Mouse (Mus musculus): Measurements from ENCODE around the gene Arhgef11. TPM values are rescaled to one million over a fixed set of nuclear protein-coding genes. Genes with fewer than 3 reads are reported as not detected.

Arhgef11 gene
- polyA plus RNA-seq, 1 experiment from 2014 or later, result 17.1 TPM

DNA sequence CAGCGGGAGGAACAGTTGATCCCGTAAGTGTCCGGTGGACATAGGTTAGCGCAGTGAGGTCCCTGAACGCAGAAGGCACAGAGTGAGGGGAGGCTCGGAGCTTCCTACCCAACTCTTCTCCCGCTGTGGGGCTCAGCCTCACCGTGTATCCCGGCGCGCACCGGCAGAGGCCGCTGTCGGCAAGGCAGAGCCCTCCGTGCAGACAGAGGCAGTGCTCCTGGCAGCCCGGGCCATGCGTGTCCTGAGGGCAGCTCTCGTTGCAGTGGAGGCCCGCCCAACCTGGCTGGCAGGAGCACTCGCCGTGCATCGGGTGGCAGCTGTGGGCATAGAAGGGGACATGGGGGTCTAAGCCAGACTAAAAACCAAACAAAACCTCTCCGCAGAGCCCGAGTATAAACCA is 138.6 kb downstream of the Arhgef11 start:
- H3K4me3 ChIP-seq (ENCODE audit: low read depth, low read length), result peak overlapping the region; percentile 22

DNA sequence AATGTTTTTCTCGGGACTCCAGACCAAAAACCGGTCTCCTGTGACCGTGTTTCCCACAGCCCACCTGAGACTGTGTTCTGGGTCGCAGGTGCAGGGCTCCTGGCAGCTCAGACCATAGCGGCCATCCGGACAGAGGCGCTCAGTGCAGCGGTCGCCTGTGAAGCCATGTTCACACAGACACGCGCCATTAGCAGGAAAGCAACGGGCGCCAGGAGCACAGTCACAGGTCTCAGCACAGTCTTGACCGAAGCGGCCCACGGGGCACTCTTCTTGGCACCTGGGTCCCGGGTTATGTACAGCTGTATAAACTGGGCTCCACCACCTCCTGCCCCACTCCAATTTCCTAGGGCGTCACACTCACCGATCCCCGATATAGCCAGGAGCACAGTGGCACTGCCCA is 139.1 kb downstream of the Arhgef11 start:
- Histone ChIP-seq H3K4me3 (ENCODE audit: low read depth, low read length) (0 out of 2 replicates have a peak overlapping the region, but pooled peaks have one; percentile 22), H3K9ac (ENCODE audit: low read depth, low read length) (peak overlapping the region; percentile 45; the same call in 1 of the 2 replicates), H3K27me3 (replicated peaks; ENCODE audit: control insufficient read depth, insufficient read depth, low read length) (0 out of 2 replicates have a peak, but pooled peaks cover 2% of the 10 kb centered on the region), H3K9me3 (ENCODE audit: control insufficient read depth, low read length) (no peaks in the 10 kb centered on the region), H3K4me1 (ENCODE audit: control insufficient read depth, insufficient read depth, low read length) (peaks cover 10% of the 10 kb centered on the region), H3K4me2 (ENCODE audit: low read depth, low read length) (peak overlapping the region; percentile 51), H3K27ac (replicated peaks; ENCODE audit: low read depth, low read length) (no peak overlapping the region), H3K36me3 (ENCODE audit: control insufficient read depth, insufficient read depth, low read length) (peaks cover 15% of the 10 kb centered on the region; the same call in 1 of the 2 replicates)
- DNase-seq (ENCODE audit: low spot score), result no peak
- no peak; the same call in 1 of the 2 replicates for ATAC-seq (ENCODE audit: low read depth)
- 52% methylated on average over 20 of the region's 20 CpGs for WGBS

More for the DNA sequence above, 138.6 kb downstream of the Arhgef11 start:
- WGBS, result 3% methylated on average over 20 of the region's 24 CpGs
- ATAC-seq (ENCODE audit: low read depth) (peak; percentile 96), DNase-seq (ENCODE audit: low spot score) (peak; percentile 86)
- H3K36me3 ChIP-seq (ENCODE audit: control insufficient read depth, insufficient read depth, low read length), result peaks cover 15% of the 10 kb centered on the region; the same call in 1 of the 2 replicates
- H3K9me3 ChIP-seq (ENCODE audit: control insufficient read depth, low read length), result no peaks in the 10 kb centered on the region
- H3K4me2 ChIP-seq (ENCODE audit: low read depth, low read length), result peak overlapping the region; percentile 51
- no peak overlapping the region for H3K27ac ChIP-seq (replicated peaks; ENCODE audit: low read depth, low read length)
- H3K9ac ChIP-seq (ENCODE audit: low read depth, low read length), result peak overlapping the region; percentile 45; the same call in 1 of the 2 replicates
- peaks cover 6% of the 10 kb centered on the region; the same call in 1 of the 2 replicates for H3K4me1 ChIP-seq (ENCODE audit: control insufficient read depth, insufficient read depth, low read length)
- H3K27me3 ChIP-seq (replicated peaks; ENCODE audit: control insufficient read depth, insufficient read depth, low read length), result 0 out of 2 replicates have a peak, but pooled peaks cover 2% of the 10 kb centered on the region

DNA sequence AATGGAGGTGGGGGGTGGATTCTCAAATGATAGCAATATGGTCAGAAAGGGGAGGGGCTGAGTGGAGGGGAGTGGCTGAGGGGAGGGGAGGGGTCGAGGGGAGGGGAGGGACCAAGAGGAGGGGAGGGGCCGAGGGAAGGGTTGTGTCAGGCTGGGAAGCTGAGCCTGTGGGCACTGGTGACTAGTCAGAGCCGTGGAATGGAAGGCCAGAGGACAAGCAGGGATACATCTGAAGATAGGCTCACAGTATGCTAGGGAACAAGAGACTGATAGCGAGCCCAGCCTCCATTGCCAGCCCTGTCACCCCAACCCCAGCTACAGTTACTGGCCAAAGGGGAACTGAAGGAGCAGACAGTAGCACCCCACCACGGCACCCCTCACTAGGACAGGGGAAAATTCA is 141.3 kb downstream of the Arhgef11 start:
- no peaks in the 10 kb centered on the region for H3K9me3 ChIP-seq (ENCODE audit: control insufficient read depth, low read length)
- H3K4me3 ChIP-seq (ENCODE audit: low read depth, low read length), result no peak overlapping the region
- H3K9ac ChIP-seq (ENCODE audit: low read depth, low read length), result no peak overlapping the region
- ATAC-seq (ENCODE audit: low read depth) (no peak), DNase-seq (ENCODE audit: low spot score) (no peak)
- peaks cover 11% of the 10 kb centered on the region; the same call in 1 of the 2 replicates for H3K36me3 ChIP-seq (ENCODE audit: control insufficient read depth, insufficient read depth, low read length)
- WGBS, result 46% methylated on average over 4 of the region's 5 CpGs
- H3K27ac ChIP-seq (replicated peaks; ENCODE audit: low read depth, low read length), result no peak overlapping the region
- no peak overlapping the region for H3K4me2 ChIP-seq (ENCODE audit: low read depth, low read length)
- H3K27me3 ChIP-seq (replicated peaks; ENCODE audit: control insufficient read depth, insufficient read depth, low read length), result 0 out of 2 replicates have a peak, but pooled peaks cover 2% of the 10 kb centered on the region
- peaks cover 31% of the 10 kb centered on the region for H3K4me1 ChIP-seq (ENCODE audit: control insufficient read depth, insufficient read depth, low read length)

DNA sequence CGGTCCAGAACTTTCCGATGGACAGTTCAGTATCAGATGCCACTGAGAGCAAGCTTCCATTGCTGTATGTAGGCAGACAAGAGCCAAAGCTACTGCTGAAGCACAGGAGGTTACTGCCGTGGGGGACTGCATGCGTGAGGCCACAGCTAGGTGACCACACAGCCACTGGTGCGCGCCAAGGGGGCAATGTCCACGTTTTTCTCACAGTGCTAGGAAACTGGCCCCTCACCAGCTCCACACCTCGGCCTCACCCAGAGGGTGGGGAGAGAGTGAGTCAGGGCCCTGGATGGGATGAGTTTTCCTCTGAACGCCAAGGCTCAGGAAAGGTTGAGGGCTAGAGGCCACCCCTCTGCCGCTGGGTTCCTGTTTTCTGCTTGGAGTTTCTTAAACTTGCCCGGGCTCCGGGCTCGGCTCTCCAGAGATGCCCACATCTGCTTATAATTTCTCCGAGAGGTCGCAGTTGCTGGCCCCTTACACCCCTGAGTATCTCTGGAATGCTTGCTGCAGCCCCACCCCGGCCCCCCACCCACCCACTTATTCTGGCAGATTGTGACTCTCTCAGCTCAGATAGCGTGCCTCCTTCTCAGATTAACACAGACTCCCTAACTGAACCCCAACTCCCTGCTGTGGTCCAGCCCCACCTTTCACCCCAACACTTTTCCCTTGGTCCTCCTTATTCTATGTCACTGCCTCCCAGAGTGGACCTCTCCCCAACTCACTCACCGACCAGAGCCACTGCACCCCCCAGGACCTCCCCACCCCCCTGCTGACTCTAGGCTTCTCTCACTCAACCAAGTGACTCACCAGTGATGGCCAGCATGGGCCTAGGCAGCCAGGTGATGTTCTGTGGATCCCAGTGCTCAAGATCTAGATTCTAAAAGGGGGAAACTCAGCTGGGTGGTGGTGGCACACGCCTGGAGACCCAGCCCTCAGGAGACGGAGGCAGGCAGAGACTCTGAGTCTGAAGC is 144.3 kb downstream of the Arhgef11 start:
- ATAC-seq (ENCODE audit: low read depth) (no peak), DNase-seq (ENCODE audit: low spot score) (no peak)
- WGBS, result 44% methylated on average over 19 of the region's 20 CpGs
- peak overlapping the region; percentile 75 for H3K27ac ChIP-seq (replicated peaks; ENCODE audit: low read depth, low read length)
- peak overlapping the region; percentile 34; the same call in 1 of the 2 replicates for H3K9ac ChIP-seq (ENCODE audit: low read depth, low read length)
- H3K36me3 ChIP-seq (ENCODE audit: control insufficient read depth, insufficient read depth, low read length), result no peaks in the 10 kb centered on the region
- peak overlapping the region; percentile 18 for H3K4me2 ChIP-seq (ENCODE audit: low read depth, low read length)
- H3K4me1 ChIP-seq (ENCODE audit: control insufficient read depth, insufficient read depth, low read length), result peaks cover 42% of the 10 kb centered on the region
- H3K27me3 ChIP-seq (replicated peaks; ENCODE audit: control insufficient read depth, insufficient read depth, low read length), result 0 out of 2 replicates have a peak, but pooled peaks cover 2% of the 10 kb centered on the region
- H3K4me3 ChIP-seq (ENCODE audit: low read depth, low read length), result no peak overlapping the region
- H3K9me3 ChIP-seq (ENCODE audit: control insufficient read depth, low read length), result no peaks in the 10 kb centered on the region

DNA sequence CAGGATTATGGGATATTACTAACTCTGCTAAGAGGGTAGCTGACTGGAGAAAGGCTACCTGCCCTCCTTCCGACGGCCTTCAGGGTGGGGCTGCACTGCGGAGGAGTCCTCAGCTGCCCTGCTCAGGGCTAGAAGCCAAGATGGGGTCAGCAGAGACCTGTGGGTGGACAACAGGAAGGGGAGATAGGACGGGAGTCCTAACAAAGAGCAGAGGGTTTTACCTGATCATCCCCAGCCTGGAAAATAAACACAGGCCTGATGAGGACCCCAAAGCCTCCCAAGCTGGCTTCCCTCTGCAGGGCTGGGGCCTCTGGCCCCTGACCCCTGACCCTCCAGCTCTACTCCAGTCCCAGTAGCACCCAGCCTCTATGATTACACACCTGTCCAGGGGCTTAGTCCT is 145.8 kb downstream of the Arhgef11 start:
- H3K4me2 ChIP-seq (ENCODE audit: low read depth, low read length), result peak overlapping the region; percentile 41
- H3K27me3 ChIP-seq (replicated peaks; ENCODE audit: control insufficient read depth, insufficient read depth, low read length), result no peaks in the 10 kb centered on the region
- peaks cover 55% of the 10 kb centered on the region for H3K4me1 ChIP-seq (ENCODE audit: control insufficient read depth, insufficient read depth, low read length)
- H3K27ac ChIP-seq (replicated peaks; ENCODE audit: low read depth, low read length), result peak overlapping the region; percentile 87
- H3K36me3 ChIP-seq (ENCODE audit: control insufficient read depth, insufficient read depth, low read length), result no peaks in the 10 kb centered on the region
- 0 out of 2 replicates have a peak overlapping the region, but pooled peaks have one; percentile 20 for H3K9ac ChIP-seq (ENCODE audit: low read depth, low read length)
- H3K9me3 ChIP-seq (ENCODE audit: control insufficient read depth, low read length), result no peaks in the 10 kb centered on the region
- no peak for DNase-seq (ENCODE audit: low spot score)
- ATAC-seq (ENCODE audit: low read depth), result no peak
- WGBS, result 40% methylated on average over 4 of the region's 4 CpGs
- no peak overlapping the region for H3K4me3 ChIP-seq (ENCODE audit: low read depth, low read length)

DNA sequence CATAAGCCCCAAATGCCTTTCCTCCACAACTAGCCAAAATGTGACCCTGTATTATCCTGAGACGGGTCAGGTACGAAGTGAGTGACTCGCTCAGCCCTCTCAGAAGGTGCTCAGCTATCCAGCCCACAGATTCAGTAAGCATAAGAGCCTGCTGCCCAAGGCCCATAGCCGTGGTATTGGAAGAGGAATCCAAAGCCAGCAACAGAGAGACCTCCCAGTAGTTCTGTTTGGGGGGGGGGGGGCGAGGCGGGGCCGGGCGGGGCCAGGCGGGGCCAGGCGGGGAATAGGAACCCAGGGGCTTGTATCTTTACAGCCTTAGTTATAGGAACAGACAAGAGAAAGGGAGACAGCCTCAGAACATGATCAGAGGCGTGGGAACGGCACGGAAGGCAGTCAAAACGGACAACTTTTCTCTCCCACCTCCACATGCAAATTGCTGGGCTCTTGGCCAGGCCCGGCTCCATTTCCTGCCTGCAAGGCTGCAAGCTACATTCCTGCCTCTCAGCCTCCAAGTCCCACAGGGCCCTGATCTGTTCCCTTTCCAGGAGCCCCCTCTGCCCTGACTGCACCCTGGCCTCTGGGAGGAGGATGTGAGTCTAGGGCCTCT is 146.4 kb downstream of the Arhgef11 start:
- H3K27ac ChIP-seq (replicated peaks; ENCODE audit: low read depth, low read length), result peak overlapping the region; percentile 87
- ATAC-seq (ENCODE audit: low read depth), result peak; percentile 78
- H3K4me3 ChIP-seq (ENCODE audit: low read depth, low read length), result peak overlapping the region; percentile 4; the same call in 1 of the 2 replicates

DNA sequence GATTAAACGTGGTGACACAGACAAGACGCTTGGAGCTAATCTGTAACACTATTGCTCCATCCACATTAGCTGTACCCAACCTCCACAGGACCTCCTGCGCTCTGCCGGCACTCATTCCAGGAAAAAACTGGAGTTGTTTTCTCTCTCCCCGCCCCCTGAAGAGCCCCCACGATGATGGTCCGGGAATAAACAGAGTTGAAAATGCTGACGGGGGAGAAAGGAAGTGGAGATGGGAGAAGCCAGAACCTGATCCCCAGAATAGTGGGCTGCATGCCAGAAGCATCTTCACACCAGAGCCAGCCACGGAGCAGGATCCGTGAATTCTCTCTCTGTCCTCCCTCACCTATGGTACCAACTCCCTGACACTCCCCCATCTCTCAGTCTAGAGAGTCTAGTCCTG is 147.1 kb downstream of the Arhgef11 start:
- Histone ChIP-seq H3K9ac (ENCODE audit: low read depth, low read length) (no peak overlapping the region), H3K27ac (replicated peaks; ENCODE audit: low read depth, low read length) (peak overlapping the region; percentile 87), H3K4me1 (ENCODE audit: control insufficient read depth, insufficient read depth, low read length) (peaks cover 55% of the 10 kb centered on the region), H3K4me2 (ENCODE audit: low read depth, low read length) (peak overlapping the region; percentile 41), H3K36me3 (ENCODE audit: control insufficient read depth, insufficient read depth, low read length) (no peaks in the 10 kb centered on the region), H3K4me3 (ENCODE audit: low read depth, low read length) (no peak overlapping the region), H3K27me3 (replicated peaks; ENCODE audit: control insufficient read depth, insufficient read depth, low read length) (no peaks in the 10 kb centered on the region), H3K9me3 (ENCODE audit: control insufficient read depth, low read length) (no peaks in the 10 kb centered on the region)
- DNase-seq (ENCODE audit: low spot score) (peak; percentile 82), ATAC-seq (ENCODE audit: low read depth) (peak; percentile 19)
- WGBS, result 18% methylated on average over 10 of the region's 10 CpGs

More for the DNA sequence above, 146.4 kb downstream of the Arhgef11 start:
- Histone ChIP-seq H3K4me1 (ENCODE audit: control insufficient read depth, insufficient read depth, low read length) (peaks cover 55% of the 10 kb centered on the region), H3K9me3 (ENCODE audit: control insufficient read depth, low read length) (no peaks in the 10 kb centered on the region), H3K27me3 (replicated peaks; ENCODE audit: control insufficient read depth, insufficient read depth, low read length) (no peaks in the 10 kb centered on the region), H3K36me3 (ENCODE audit: control insufficient read depth, insufficient read depth, low read length) (no peaks in the 10 kb centered on the region), H3K9ac (ENCODE audit: low read depth, low read length) (0 out of 2 replicates have a peak overlapping the region, but pooled peaks have one; percentile 20), H3K4me2 (ENCODE audit: low read depth, low read length) (peak overlapping the region; percentile 41)
- DNase-seq (ENCODE audit: low spot score), result peak; percentile 95
- WGBS, result 12% methylated on average over 13 of the region's 15 CpGs

DNA sequence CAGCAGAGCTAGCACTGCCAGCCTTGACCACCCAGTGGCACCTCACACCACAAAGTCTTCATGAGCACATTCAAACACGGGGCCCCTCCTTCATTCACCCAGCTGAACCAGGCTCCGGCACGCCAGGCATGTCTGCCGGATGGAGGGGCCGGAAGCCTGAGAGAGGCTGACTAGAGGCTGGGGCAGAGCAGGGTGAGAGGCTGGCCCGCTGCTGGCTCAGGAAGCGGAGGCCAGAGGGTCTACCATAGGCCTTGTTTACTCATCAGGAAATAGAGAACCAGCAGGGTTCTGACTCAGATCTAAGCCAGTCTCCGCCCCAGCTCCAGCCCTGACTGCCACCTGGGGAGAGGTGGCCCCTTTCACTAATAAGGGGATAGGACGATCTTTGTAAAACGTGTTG is 147.7 kb downstream of the Arhgef11 start:
- peak overlapping the region; percentile 41 for H3K4me2 ChIP-seq (ENCODE audit: low read depth, low read length)
- peak; percentile 3; the same call in 1 of the 2 replicates for ATAC-seq (ENCODE audit: low read depth)
- H3K27ac ChIP-seq (replicated peaks; ENCODE audit: low read depth, low read length), result peak overlapping the region; percentile 87
- no peaks in the 10 kb centered on the region for H3K36me3 ChIP-seq (ENCODE audit: control insufficient read depth, insufficient read depth, low read length)
- H3K9ac ChIP-seq (ENCODE audit: low read depth, low read length), result no peak overlapping the region
- WGBS, result 18% methylated on average over 10 of the region's 10 CpGs
- no peak overlapping the region for H3K4me3 ChIP-seq (ENCODE audit: low read depth, low read length)
- H3K9me3 ChIP-seq (ENCODE audit: control insufficient read depth, low read length), result no peaks in the 10 kb centered on the region
- DNase-seq (ENCODE audit: low spot score), result no peak
- H3K27me3 ChIP-seq (replicated peaks; ENCODE audit: control insufficient read depth, insufficient read depth, low read length), result no peaks in the 10 kb centered on the region
- H3K4me1 ChIP-seq (ENCODE audit: control insufficient read depth, insufficient read depth, low read length), result peaks cover 55% of the 10 kb centered on the region

Measured in embryonic facial prominence, embryonic 14.5 days (tissue).